Mouse (Mus musculus) MEL (cell line): ENCODE results near the gene Exoc3l2. TPM values are rescaled to one million over a fixed set of nuclear protein-coding genes. Genes with fewer than 3 reads are reported as not detected.

ENCODE experiments used
- DNase-seq: peaks from one replicate; pipeline ENCODE4 v3.0.0; 2011; ENCODE audit warnings: low read depth, low spot score
- H3K27ac ChIP-seq: 2 replicates; pipeline ENCODE4 v1.5.1; 2012; ENCODE audit warnings: low read depth, mild to moderate bottlenecking, control low read depth, low read length, moderate library complexity; ENCODE audit not compliant: control insufficient read depth
- H3K27me3 ChIP-seq, 2 experiments: fragments of 150-350 bp in 1 of 2; sonication (generic) in 1 of 2; 2 replicates each; pipeline ENCODE4 v1.6.1; 2012; ENCODE audit warnings: low read length in 2 of 2, mild to moderate bottlenecking in 2 of 2, improper control_type of control experiment in 1 of 2, moderate library complexity in 1 of 2; ENCODE audit not compliant: insufficient read depth in 2 of 2, control insufficient read depth in 1 of 2
- H3K36me3 ChIP-seq, 2 experiments: 2 replicates each; pipeline ENCODE4 v1.6.1; 2012 to 2014; ENCODE audit warnings: low read length in 2 of 2, improper control_type of control experiment in 1 of 2, inconsistent platforms in 1 of 2, mild to moderate bottlenecking in 1 of 2; ENCODE audit not compliant: insufficient read depth in 2 of 2, control insufficient read depth in 1 of 2
- H3K4me1 ChIP-seq, 2 experiments: fragments of 150-350 bp in 1 of 2; sonication (generic) in 1 of 2; 2 replicates each; pipeline ENCODE4 v1.6.1; 2012; ENCODE audit warnings: low read length in 2 of 2, improper control_type of control experiment in 1 of 2, mild to moderate bottlenecking in 1 of 2; ENCODE audit not compliant: insufficient read depth in 2 of 2, control insufficient read depth in 1 of 2
- H3K4me3 ChIP-seq, 2 experiments: fragments of 150-350 bp in 1 of 2; sonication (generic) in 1 of 2; 2 replicates each; pipeline ENCODE4 v1.5.1; 2012; ENCODE audit warnings: low read depth in 2 of 2, low read length in 2 of 2, mild to moderate bottlenecking in 2 of 2, moderate library complexity in 2 of 2, control low read depth in 1 of 2, improper control_type of control experiment in 1 of 2; ENCODE audit not compliant: control insufficient read depth in 1 of 2, insufficient read depth in 1 of 2
- H3K79me2 ChIP-seq: 2 replicates; pipeline ENCODE4 v1.6.1; 2012; ENCODE audit warnings: mild to moderate bottlenecking, low read length, moderate library complexity; ENCODE audit not compliant: control insufficient read depth, poor library complexity, insufficient read depth
- H3K9ac ChIP-seq: 2 replicates; pipeline ENCODE4 v1.6.1; 2012; ENCODE audit warnings: low read depth, mild to moderate bottlenecking, control low read depth, low read length, moderate library complexity; ENCODE audit not compliant: control insufficient read depth, poor library complexity, severe bottlenecking
- H3K9me3 ChIP-seq: fragments of 150-350 bp; sonication (generic); replicated peaks from 2 replicates; pipeline ENCODE4 v1.6.1; 2012; ENCODE audit warnings: mild to moderate bottlenecking, low read length, improper control_type of control experiment, moderate library complexity; ENCODE audit not compliant: insufficient read depth
- BHLHE40 ChIP-seq: IDR thresholded peaks from 2 replicates; pipeline ENCODE4 v1.6.1; 2012; ENCODE audit warnings: low read depth, mild to moderate bottlenecking, inconsistent platforms, low read length, improper control_type of control experiment, borderline replicate concordance
- CTCF ChIP-seq, 3 experiments: IDR thresholded peaks in 2 of 3; conservative IDR thresholded peaks in 1 of 3; 2 replicates each; pipeline ENCODE4 v1.5.1; 2011 to 2012; ENCODE audit warnings: low read length in 3 of 3, low read depth in 2 of 3, mild to moderate bottlenecking in 2 of 3, improper control_type of control experiment in 1 of 3, inconsistent platforms in 1 of 3, mixed read lengths in 1 of 3, moderate library complexity in 1 of 3; ENCODE audit not compliant: control insufficient read depth in 1 of 3, insufficient read depth in 1 of 3, poor library complexity in 1 of 3, severe bottlenecking in 1 of 3
- ETS1 ChIP-seq: IDR thresholded peaks from 2 replicates; pipeline ENCODE4 v1.6.1; 2012; ENCODE audit warnings: low read depth, mild to moderate bottlenecking, inconsistent platforms, low read length, improper control_type of control experiment, moderate library complexity
- HCFC1 ChIP-seq: IDR thresholded peaks from 2 replicates; pipeline ENCODE4 v1.6.1; 2012; ENCODE audit warnings: low read depth, mild to moderate bottlenecking, inconsistent platforms, low read length, improper control_type of control experiment, moderate library complexity
- JUND ChIP-seq: IDR thresholded peaks from 2 replicates; pipeline ENCODE4 v1.6.1; 2011; ENCODE audit warnings: low read depth, mild to moderate bottlenecking, improper control_type of control experiment, low read length
- MAZ ChIP-seq: IDR thresholded peaks from 2 replicates; pipeline ENCODE4 v1.6.1; 2012; ENCODE audit warnings: low read depth, mild to moderate bottlenecking, inconsistent platforms, low read length, improper control_type of control experiment
- MEF2A ChIP-seq: IDR thresholded peaks from 2 replicates; pipeline ENCODE4 v1.6.1; 2014; ENCODE audit warnings: low read depth, mild to moderate bottlenecking, inconsistent platforms, low read length, improper control_type of control experiment; ENCODE audit not compliant: poor library complexity, insufficient replicate concordance, severe bottlenecking; ENCODE audit errors: extremely low read depth
- MXI1 ChIP-seq: IDR thresholded peaks from 2 replicates; pipeline ENCODE4 v1.6.1; 2011; ENCODE audit warnings: mild to moderate bottlenecking, low read depth, low read length, improper control_type of control experiment
- MYC ChIP-seq: IDR thresholded peaks from 2 replicates; pipeline ENCODE4 v1.6.1; 2011; ENCODE audit warnings: low read depth, mild to moderate bottlenecking, low read length, improper control_type of control experiment, moderate library complexity
- NRF1 ChIP-seq: IDR thresholded peaks from 2 replicates; pipeline ENCODE4 v1.6.1; 2014; ENCODE audit warnings: low read depth, mild to moderate bottlenecking, inconsistent platforms, low read length, improper control_type of control experiment, moderate library complexity; ENCODE audit not compliant: poor library complexity, insufficient read depth, severe bottlenecking
- RCOR1 ChIP-seq: IDR thresholded peaks from 2 replicates; pipeline ENCODE4 v1.6.1; 2012; ENCODE audit warnings: low read depth, mild to moderate bottlenecking, inconsistent platforms, low read length, improper control_type of control experiment
- SIN3A ChIP-seq: IDR thresholded peaks from 2 replicates; pipeline ENCODE4 v1.6.1; 2012; ENCODE audit warnings: low read length, improper control_type of control experiment, inconsistent platforms
- SMC3 ChIP-seq: IDR thresholded peaks from 2 replicates; pipeline ENCODE4 v1.6.1; 2011; ENCODE audit warnings: low read depth, low read length, improper control_type of control experiment
- TAL1 ChIP-seq: IDR thresholded peaks from 2 replicates; pipeline ENCODE4 v1.6.1; 2012; ENCODE audit warnings: mild to moderate bottlenecking, inconsistent platforms, low read length, moderate library complexity, mixed read lengths
- USF2 ChIP-seq, 2 experiments: IDR thresholded peaks; 2 replicates each; pipeline ENCODE4 v1.6.1; 2011 to 2012; ENCODE audit warnings: improper control_type of control experiment in 2 of 2, low read length in 2 of 2, borderline replicate concordance in 1 of 2, inconsistent platforms in 1 of 2, low read depth in 1 of 2, mild to moderate bottlenecking in 1 of 2; ENCODE audit not compliant: insufficient read depth in 1 of 2
- ZC3H11A ChIP-seq: IDR thresholded peaks from 2 replicates; pipeline ENCODE4 v1.6.1; 2012; ENCODE audit warnings: low read depth, mild to moderate bottlenecking, inconsistent platforms, low read length, improper control_type of control experiment
- ZMIZ1 ChIP-seq: IDR thresholded peaks from 2 replicates; pipeline ENCODE4 v1.6.1; 2012; ENCODE audit warnings: low read depth, mild to moderate bottlenecking, inconsistent platforms, low read length, improper control_type of control experiment, moderate library complexity
- polyA plus RNA-seq, 2 experiments: library from polyadenylated mRNA; stranded (reverse) in 1 of 2; unstranded in 1 of 2; fragments of >175 nt in 1 of 2; fragments of >200 nt in 1 of 2; gene quantifications; 2 replicates each; pipeline versions ENCODE4 v1.2.1 to v1.2.4; 2012; ENCODE audit warnings: low replicate concordance in 2 of 2, low read depth in 1 of 2; ENCODE audit not compliant: insufficient read length in 2 of 2, insufficient read depth in 1 of 2, missing spikeins in 1 of 2
- total RNA-seq: library from RNA; depleted of rRNA; stranded (reverse); fragments of 300-350 nt; gene quantifications from 2 replicates; pipeline ENCODE4 v1.2.3, GENCODE M21; 2012

Gene Exoc3l2
- total and polyA plus RNA-seq, 3 experiments: 0.08 TPM; not detected in 1

DNA sequence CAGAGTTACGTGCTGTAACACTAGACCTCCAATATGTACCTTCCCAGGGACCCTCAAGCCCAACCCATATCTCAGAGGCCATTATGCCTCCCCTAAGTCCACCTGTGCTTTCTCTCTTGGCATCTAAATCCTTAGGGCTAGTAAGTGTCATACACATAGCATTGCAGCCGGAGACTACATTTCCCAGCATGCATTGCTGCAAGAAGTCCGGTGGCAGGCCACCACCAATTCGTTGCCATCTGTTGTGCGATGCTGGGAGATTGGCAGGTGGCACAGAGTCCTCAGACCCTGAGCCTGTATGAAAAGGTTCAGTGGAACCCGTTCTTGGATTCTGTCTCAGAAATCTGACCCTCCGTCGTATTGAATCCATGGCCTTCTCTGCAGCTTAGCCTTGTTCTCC, 33.4 kb upstream of the Exoc3l2 start:
- H3K4me1 ChIP-seq: no peaks in the 10 kb centered on the region
- peaks cover 0 to 7% of the 10 kb centered on the region in 2 experiments; a peak in 2 of 4 replicates for H3K36me3 ChIP-seq
- no peak overlapping the region for H3K4me3 ChIP-seq
- no peak overlapping the region for H3K9ac ChIP-seq
- TF ChIP-seq MAZ (no peak), USF2 (IDR thresholded peaks at IDR 0.05; ENCODE audit: borderline replicate concordance in 1 of 2, insufficient read depth in 1 of 2, low read depth in 1 of 2, low read length in 2 of 2) (no peak), MYC (no peak), RCOR1 (no peak), HCFC1 (peak; percentile 78)
- H3K79me2 ChIP-seq: no peaks in the 10 kb centered on the region
- DNase-seq: no peak
- H3K27ac ChIP-seq: no peak overlapping the region
- H3K27me3 ChIP-seq: no peaks in the 10 kb centered on the region
- no peaks in the 10 kb centered on the region for H3K9me3 ChIP-seq

DNA sequence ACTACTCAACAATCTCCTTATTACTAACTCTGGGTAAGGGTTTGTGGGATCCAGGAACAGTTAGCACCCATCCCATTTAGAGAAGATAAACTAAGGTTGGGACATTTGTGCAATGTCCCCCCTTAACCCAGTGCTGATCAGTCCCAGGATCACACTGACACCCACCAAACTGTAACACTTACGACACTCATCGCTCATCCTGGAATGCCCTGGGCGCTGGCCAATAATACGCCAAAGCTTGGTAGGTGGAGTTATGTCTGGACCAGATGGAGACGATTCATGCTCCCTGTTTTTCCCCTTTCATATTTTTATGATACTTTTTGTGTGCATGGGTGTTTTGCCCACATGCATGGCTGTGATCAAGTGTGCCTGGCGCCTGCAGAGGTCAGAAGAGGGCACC, 32.7 kb upstream of the Exoc3l2 start:
- Histone ChIP-seq H3K9ac (no peak overlapping the region), H3K4me3 (no peak overlapping the region), H3K27ac (no peak overlapping the region), H3K4me1 (no peaks in the 10 kb centered on the region), H3K36me3 (peaks cover 0 to 7% of the 10 kb centered on the region in 2 experiments; a peak in 2 of 4 replicates), H3K9me3 (no peaks in the 10 kb centered on the region), H3K27me3 (no peaks in the 10 kb centered on the region), H3K79me2 (no peaks in the 10 kb centered on the region)
- TF ChIP-seq TAL1 (no peak), BHLHE40 (no peak), MYC (no peak), MXI1 (no peak), SIN3A (no peak), MEF2A (no peak), ZC3H11A (no peak), USF2 (IDR thresholded peaks at IDR 0.05; ENCODE audit: borderline replicate concordance in 1 of 2, insufficient read depth in 1 of 2, low read depth in 1 of 2, low read length in 2 of 2) (no peak), HCFC1 (no peak), NRF1 (no peak)
- no peak for DNase-seq

DNA sequence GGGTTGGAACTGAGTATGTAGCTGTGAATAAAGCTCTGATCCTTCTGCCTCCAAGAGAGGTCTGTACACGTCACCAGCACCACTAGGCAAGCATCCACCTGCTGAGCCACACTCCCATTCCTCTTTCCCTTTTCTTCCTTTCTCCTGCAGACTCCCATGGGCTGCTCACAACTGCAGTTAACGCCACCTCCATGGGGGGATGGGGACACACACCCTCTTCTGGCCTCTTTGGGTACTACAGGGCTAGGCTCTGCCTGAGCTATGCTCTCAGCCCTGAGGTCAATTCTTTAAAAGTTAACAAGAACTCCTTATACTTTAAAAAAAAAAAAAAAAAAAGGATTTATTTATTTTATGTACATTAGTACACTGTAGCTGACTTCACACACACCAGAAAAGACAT, 30.7 kb upstream of the Exoc3l2 start:
- TF ChIP-seq ZC3H11A (no peak), USF2 (IDR thresholded peaks at IDR 0.05; ENCODE audit: borderline replicate concordance in 1 of 2, insufficient read depth in 1 of 2, low read depth in 1 of 2, low read length in 2 of 2) (no peak), MXI1 (no peak), ZMIZ1 (no peak), JUND (no peak), SMC3 (peak; percentile 18; the same call in 1 of the 2 replicates), ETS1 (no peak), MYC (no peak), CTCF (IDR thresholded peaks at IDR 0.05 in 2 of 3, conservative IDR thresholded peaks at IDR 0.05 in 1 of 3; ENCODE audit: control insufficient read depth in 1 of 3, insufficient read depth in 1 of 3, low read depth in 2 of 3, low read length in 3 of 3, poor library complexity in 1 of 3, severe bottlenecking in 1 of 3) (peak; percentile 43 to 45 (median 45)), BHLHE40 (no peak)
- no peak overlapping the region for H3K27ac ChIP-seq
- no peaks in the 10 kb centered on the region for H3K79me2 ChIP-seq
- no peak overlapping the region for H3K4me3 ChIP-seq
- H3K9ac ChIP-seq: no peak overlapping the region
- H3K36me3 ChIP-seq: peaks cover 0 to 7% of the 10 kb centered on the region in 2 experiments; a peak in 2 of 4 replicates
- H3K4me1 ChIP-seq: no peaks in the 10 kb centered on the region
- H3K27me3 ChIP-seq: no peaks in the 10 kb centered on the region
- H3K9me3 ChIP-seq: no peaks in the 10 kb centered on the region
- peak; percentile 32 for DNase-seq
